Mouse (Mus musculus): ENCODE measurements around the gene Gm9376. TPM values are rescaled to one million over a fixed set of nuclear protein-coding genes. Genes with fewer than 3 reads are reported as not detected.

Gm9376 gene
- polyA plus RNA-seq, 1 experiment from 2014 or later: not detected

- Histone ChIP-seq H3K27me3 (replicated peaks; ENCODE audit: control insufficient read depth, insufficient read depth, low read length) (peaks cover 98% of the 10 kb centered on the region), H3K9me3 (ENCODE audit: control insufficient read depth, low read length) (no peaks in the 10 kb centered on the region), H3K4me2 (ENCODE audit: low read length) (peak overlapping the region; percentile 84), H3K4me3 (ENCODE audit: low read depth, low read length) (peak overlapping the region; percentile 43), H3K9ac (ENCODE audit: low read length) (no peak overlapping the region), H3K4me1 (replicated peaks; ENCODE audit: control insufficient read depth, insufficient read depth, low read length) (peaks cover 6% of the 10 kb centered on the region), H3K27ac (ENCODE audit: low read depth) (no peak overlapping the region), H3K36me3 (ENCODE audit: control insufficient read depth, insufficient read depth, low read length) (no peaks in the 10 kb centered on the region)
- WGBS: under 1% methylated on average over 62 of the region's 62 CpGs
- ATAC-seq (replicated peaks; ENCODE audit: low FRiP score, low TSS enrichment, low read depth) (no peak), DNase-seq (ENCODE audit: low spot score) (peak; percentile 81)
Measured at GRCm38 (mm10) chr14:118235361-118235972, 31.3 kb upstream of the Gm9376 start.

GRCm38 (mm10) chr14:118235973-118236885 is 30.5 kb upstream of the Gm9376 start:
- DNase-seq (ENCODE audit: low spot score): peak; percentile 85
- peaks cover 6% of the 10 kb centered on the region for H3K4me1 ChIP-seq (replicated peaks; ENCODE audit: control insufficient read depth, insufficient read depth, low read length)
- H3K4me3 ChIP-seq (ENCODE audit: low read depth, low read length): peak overlapping the region; percentile 43
- H3K27ac ChIP-seq (ENCODE audit: low read depth): no peak overlapping the region
- peak overlapping the region; percentile 16; the same call in 1 of the 2 replicates for H3K9ac ChIP-seq (ENCODE audit: low read length)
- under 1% methylated on average over 72 of the region's 73 CpGs for WGBS
- no peaks in the 10 kb centered on the region for H3K36me3 ChIP-seq (ENCODE audit: control insufficient read depth, insufficient read depth, low read length)
- peak; percentile 63 for ATAC-seq (replicated peaks; ENCODE audit: low FRiP score, low TSS enrichment, low read depth)
- H3K27me3 ChIP-seq (replicated peaks; ENCODE audit: control insufficient read depth, insufficient read depth, low read length): peaks cover 94% of the 10 kb centered on the region
- peak overlapping the region; percentile 84 for H3K4me2 ChIP-seq (ENCODE audit: low read length)
- H3K9me3 ChIP-seq (ENCODE audit: control insufficient read depth, low read length): no peaks in the 10 kb centered on the region

GRCm38 (mm10) chr14:118236886-118237289 is 29.9 kb upstream of the Gm9376 start, which contains the start of gene Sox21:
Gene Sox21 (minus strand): TSS chr14:118237030.
- ATAC-seq (replicated peaks; ENCODE audit: low FRiP score, low TSS enrichment, low read depth) (peak; percentile 80), DNase-seq (ENCODE audit: low spot score) (no peak)
- Histone ChIP-seq H3K4me2 (ENCODE audit: low read length) (peak within 1 kb of the TSS; percentile 84), H3K9ac (ENCODE audit: low read length) (peak within 1 kb of the TSS; percentile 16; the same call in 1 of the 2 replicates), H3K4me1 (replicated peaks; ENCODE audit: control insufficient read depth, insufficient read depth, low read length) (peaks cover 6% of the 10 kb centered on the region), H3K36me3 (ENCODE audit: control insufficient read depth, insufficient read depth, low read length) (no peaks in the 10 kb centered on the region), H3K27me3 (replicated peaks; ENCODE audit: control insufficient read depth, insufficient read depth, low read length) (peaks cover 87% of the 10 kb centered on the region), H3K4me3 (ENCODE audit: low read depth, low read length) (peak within 1 kb of the TSS; percentile 43), H3K27ac (ENCODE audit: low read depth) (no peak within 1 kb of the TSS), H3K9me3 (ENCODE audit: control insufficient read depth, low read length) (no peaks in the 10 kb centered on the region)
- WGBS: under 1% methylated on average over 34 of the region's 34 CpGs

GRCm38 (mm10) chr14:118237786-118238185 is 29.0 kb upstream of the Gm9376 start:
- WGBS: 10% methylated on average over 6 of the region's 6 CpGs
- no peaks in the 10 kb centered on the region for H3K36me3 ChIP-seq (ENCODE audit: control insufficient read depth, insufficient read depth, low read length)

GRCm38 (mm10) chr14:118239351-118239750 is 27.4 kb upstream of the Gm9376 start:
- DNase-seq (ENCODE audit: low spot score) (no peak), ATAC-seq (replicated peaks; ENCODE audit: low FRiP score, low TSS enrichment, low read depth) (no peak)
- no peak overlapping the region for H3K27ac ChIP-seq (ENCODE audit: low read depth)
- H3K36me3 ChIP-seq (ENCODE audit: control insufficient read depth, insufficient read depth, low read length): no peaks in the 10 kb centered on the region
- H3K4me1 ChIP-seq (replicated peaks; ENCODE audit: control insufficient read depth, insufficient read depth, low read length): peaks cover 6% of the 10 kb centered on the region
- WGBS: 10% methylated on average over 8 of the region's 8 CpGs
- H3K9me3 ChIP-seq (ENCODE audit: control insufficient read depth, low read length): peaks cover 16% of the 10 kb centered on the region; the same call in 1 of the 2 replicates
- no peak overlapping the region for H3K4me2 ChIP-seq (ENCODE audit: low read length)
- H3K4me3 ChIP-seq (ENCODE audit: low read depth, low read length): no peak overlapping the region
- H3K27me3 ChIP-seq (replicated peaks; ENCODE audit: control insufficient read depth, insufficient read depth, low read length): peaks cover 63% of the 10 kb centered on the region
- no peak overlapping the region for H3K9ac ChIP-seq (ENCODE audit: low read length)

More at GRCm38 (mm10) chr14:118237786-118238185, 29.0 kb upstream of the Gm9376 start:
- DNase-seq (ENCODE audit: low spot score): no peak
- peaks cover 6% of the 10 kb centered on the region for H3K4me1 ChIP-seq (replicated peaks; ENCODE audit: control insufficient read depth, insufficient read depth, low read length)
- H3K27me3 ChIP-seq (replicated peaks; ENCODE audit: control insufficient read depth, insufficient read depth, low read length): peaks cover 78% of the 10 kb centered on the region
- no peak overlapping the region for H3K9ac ChIP-seq (ENCODE audit: low read length)
- H3K27ac ChIP-seq (ENCODE audit: low read depth): no peak overlapping the region
- H3K4me2 ChIP-seq (ENCODE audit: low read length): no peak overlapping the region
- no peaks in the 10 kb centered on the region for H3K9me3 ChIP-seq (ENCODE audit: control insufficient read depth, low read length)
- no peak overlapping the region for H3K4me3 ChIP-seq (ENCODE audit: low read depth, low read length)
- no peak for ATAC-seq (replicated peaks; ENCODE audit: low FRiP score, low TSS enrichment, low read depth)

- 85% methylated on average over 2 of the region's 2 CpGs for WGBS
- H3K27ac ChIP-seq (ENCODE audit: low read depth): no peak overlapping the region
Measured at GRCm38 (mm10) chr14:118241416-118241815, 25.3 kb upstream of the Gm9376 start.

GRCm38 (mm10) chr14:118253381-118253780 is 13.4 kb upstream of the Gm9376 start:
- Histone ChIP-seq H3K4me1 (replicated peaks; ENCODE audit: control insufficient read depth, insufficient read depth, low read length) (no peaks in the 10 kb centered on the region), H3K9ac (ENCODE audit: low read length) (no peak overlapping the region), H3K4me3 (ENCODE audit: low read depth, low read length) (no peak overlapping the region), H3K9me3 (ENCODE audit: control insufficient read depth, low read length) (no peaks in the 10 kb centered on the region), H3K27ac (ENCODE audit: low read depth) (no peak overlapping the region), H3K27me3 (replicated peaks; ENCODE audit: control insufficient read depth, insufficient read depth, low read length) (no peaks in the 10 kb centered on the region), H3K4me2 (ENCODE audit: low read length) (no peak overlapping the region), H3K36me3 (ENCODE audit: control insufficient read depth, insufficient read depth, low read length) (no peaks in the 10 kb centered on the region)
- 90% methylated on average over 6 of the region's 6 CpGs for WGBS
- ATAC-seq (replicated peaks; ENCODE audit: low FRiP score, low TSS enrichment, low read depth) (no peak), DNase-seq (ENCODE audit: low spot score) (no peak)

More at GRCm38 (mm10) chr14:118241416-118241815, 25.3 kb upstream of the Gm9376 start:
- H3K9ac ChIP-seq (ENCODE audit: low read length): no peak overlapping the region
- no peaks in the 10 kb centered on the region for H3K4me1 ChIP-seq (replicated peaks; ENCODE audit: control insufficient read depth, insufficient read depth, low read length)
- no peaks in the 10 kb centered on the region for H3K36me3 ChIP-seq (ENCODE audit: control insufficient read depth, insufficient read depth, low read length)
- H3K27me3 ChIP-seq (replicated peaks; ENCODE audit: control insufficient read depth, insufficient read depth, low read length): peaks cover 43% of the 10 kb centered on the region
- H3K4me2 ChIP-seq (ENCODE audit: low read length): no peak overlapping the region
- ATAC-seq (replicated peaks; ENCODE audit: low FRiP score, low TSS enrichment, low read depth) (no peak), DNase-seq (ENCODE audit: low spot score) (no peak)
- H3K9me3 ChIP-seq (ENCODE audit: control insufficient read depth, low read length): peaks cover 18% of the 10 kb centered on the region; the same call in 1 of the 2 replicates
- no peak overlapping the region for H3K4me3 ChIP-seq (ENCODE audit: low read depth, low read length)

- Histone ChIP-seq H3K9ac (ENCODE audit: low read length) (no peak overlapping the region), H3K4me1 (replicated peaks; ENCODE audit: control insufficient read depth, insufficient read depth, low read length) (no peaks in the 10 kb centered on the region), H3K27me3 (replicated peaks; ENCODE audit: control insufficient read depth, insufficient read depth, low read length) (no peaks in the 10 kb centered on the region), H3K27ac (ENCODE audit: low read depth) (no peak overlapping the region), H3K9me3 (ENCODE audit: control insufficient read depth, low read length) (no peaks in the 10 kb centered on the region), H3K4me2 (ENCODE audit: low read length) (no peak overlapping the region), H3K36me3 (ENCODE audit: control insufficient read depth, insufficient read depth, low read length) (no peaks in the 10 kb centered on the region), H3K4me3 (ENCODE audit: low read depth, low read length) (no peak overlapping the region)
- ATAC-seq (replicated peaks; ENCODE audit: low FRiP score, low TSS enrichment, low read depth): no peak
- 81% methylated on average over 4 of the region's 4 CpGs for WGBS
- no peak for DNase-seq (ENCODE audit: low spot score)
Measured at GRCm38 (mm10) chr14:118268849-118269248, 2.1 kb downstream of the Gm9376 start.

All from intestine, embryonic 14.5 days (tissue).